Mouse (Mus musculus): ENCODE results near the gene Dgki. TPM values are rescaled to one million over a fixed set of nuclear protein-coding genes. Genes with fewer than 3 reads are reported as not detected.
A peak's percentile ranks its signal among the peaks of the same experiment; 100 is the strongest.
"Not testable (repeated sequence)": the region's sequence is repeated elsewhere in the genome, so short reads cannot be mapped to it uniquely, and the experiment has no call there.

The Dgki gene
- total RNA-seq, 2 experiments from 2014 or later = 0.13 to 0.15 TPM

DNA sequence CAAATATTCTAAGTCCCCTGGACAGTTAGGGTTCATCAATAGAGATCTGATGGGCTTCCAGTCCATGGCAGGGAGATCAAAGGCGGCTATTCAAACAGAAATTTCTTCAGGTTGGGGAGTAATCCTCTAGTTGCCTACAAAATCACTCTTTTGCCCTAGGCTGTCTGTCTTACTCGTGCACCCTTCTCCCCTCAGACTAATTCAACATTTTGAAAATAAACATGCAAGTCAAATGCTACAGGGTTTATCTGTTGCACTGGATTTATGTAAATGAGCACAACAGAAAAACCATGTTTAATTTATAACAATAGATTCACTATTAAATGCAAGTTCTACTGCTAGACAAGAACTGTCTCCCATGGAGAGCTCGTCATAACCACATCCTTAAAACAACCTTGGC lies 141.1 kb downstream of the Dgki start:
- no peak for DNase-seq

GRCm38 (mm10) chr6:37154051-37154450 lies 145.9 kb downstream of the Dgki start:
- DNase-seq = no peak
- intact Hi-C loops (cut with DNase I) = no loop called here

More for the DNA sequence above, 141.1 kb downstream of the Dgki start:
- intact Hi-C loops (cut with DNase I) = no loop called here

GRCm38 (mm10) chr6:37150483-37150882 lies 149.5 kb downstream of the Dgki start:
- intact Hi-C loops (cut with DNase I) = no loop called here

GRCm38 (mm10) chr6:37150038-37150437 lies 149.9 kb downstream of the Dgki start:
- DNase-seq = no peak
- intact Hi-C loops (cut with DNase I) = no loop called here

More at GRCm38 (mm10) chr6:37150483-37150882, 149.5 kb downstream of the Dgki start:
- DNase-seq = no peak

DNA sequence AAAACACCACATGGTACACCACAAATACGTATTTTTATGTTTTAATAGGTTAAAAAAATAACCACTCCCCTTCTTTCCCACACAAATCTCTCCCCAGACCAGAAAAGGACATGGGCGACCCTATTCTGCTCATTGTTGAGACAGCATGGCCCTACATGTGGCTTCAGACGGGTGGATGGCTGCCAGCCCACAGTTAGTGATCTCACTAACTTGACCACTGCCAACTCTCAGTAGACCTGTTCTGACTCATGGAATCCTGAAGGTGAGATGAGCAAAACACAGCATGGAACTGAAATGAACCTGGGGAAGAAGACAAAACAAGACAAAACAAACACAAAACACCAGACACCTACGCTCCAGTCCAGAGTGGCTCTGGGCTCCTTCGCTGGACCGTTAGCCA lies 150.8 kb downstream of the Dgki start:
- intact Hi-C loops (cut with DNase I) = no loop called here
- DNase-seq = no peak

DNA sequence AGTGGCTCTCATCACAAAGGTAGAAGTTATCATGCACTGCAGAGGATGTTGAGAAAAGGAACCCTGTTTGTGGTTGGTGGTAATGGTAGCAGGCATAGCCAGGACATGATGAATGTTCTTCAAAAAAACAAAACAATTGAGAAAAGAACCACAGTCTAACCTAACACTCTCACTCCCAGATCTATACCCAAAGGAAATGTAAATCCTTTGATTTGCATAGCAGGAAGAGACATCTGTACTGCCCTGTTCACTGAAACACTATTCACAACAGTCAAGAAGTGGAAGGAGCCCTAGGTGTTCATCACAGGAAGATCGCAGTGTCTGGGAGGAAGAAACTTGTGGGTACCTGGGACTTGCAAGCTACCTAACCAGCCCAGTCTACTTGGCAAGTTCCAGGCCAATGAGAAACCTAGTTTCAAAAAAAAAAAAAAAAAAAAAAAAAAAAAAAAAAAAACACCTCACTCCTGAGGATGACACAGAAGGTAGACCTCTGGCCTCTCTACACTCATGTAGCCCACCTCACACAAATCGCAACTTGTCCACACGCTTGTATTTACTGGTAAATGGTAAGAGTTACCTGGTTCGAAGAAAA lies 152.5 kb downstream of the Dgki start:
- DNase-seq = no peak

DNA sequence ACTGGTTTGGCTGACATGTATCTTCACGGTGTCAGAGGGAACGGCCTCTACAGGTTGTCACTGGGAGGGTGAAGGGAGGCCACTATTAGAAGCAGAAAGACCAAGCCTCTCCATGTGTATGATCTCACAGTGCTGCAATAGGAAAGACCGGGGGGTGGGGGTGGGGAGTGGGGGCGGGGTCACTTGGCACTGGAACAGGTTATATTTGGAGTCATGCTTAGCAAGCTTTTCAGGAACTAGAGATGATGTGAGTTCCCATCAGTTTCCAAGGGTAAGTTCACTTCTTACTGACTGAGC lies 156.2 kb downstream of the Dgki start:
- intact Hi-C loops (cut with DNase I) = no loop called here
- no peak for DNase-seq

More for the DNA sequence above, 152.5 kb downstream of the Dgki start:
- intact Hi-C loops (cut with DNase I) = no loop called here

DNA sequence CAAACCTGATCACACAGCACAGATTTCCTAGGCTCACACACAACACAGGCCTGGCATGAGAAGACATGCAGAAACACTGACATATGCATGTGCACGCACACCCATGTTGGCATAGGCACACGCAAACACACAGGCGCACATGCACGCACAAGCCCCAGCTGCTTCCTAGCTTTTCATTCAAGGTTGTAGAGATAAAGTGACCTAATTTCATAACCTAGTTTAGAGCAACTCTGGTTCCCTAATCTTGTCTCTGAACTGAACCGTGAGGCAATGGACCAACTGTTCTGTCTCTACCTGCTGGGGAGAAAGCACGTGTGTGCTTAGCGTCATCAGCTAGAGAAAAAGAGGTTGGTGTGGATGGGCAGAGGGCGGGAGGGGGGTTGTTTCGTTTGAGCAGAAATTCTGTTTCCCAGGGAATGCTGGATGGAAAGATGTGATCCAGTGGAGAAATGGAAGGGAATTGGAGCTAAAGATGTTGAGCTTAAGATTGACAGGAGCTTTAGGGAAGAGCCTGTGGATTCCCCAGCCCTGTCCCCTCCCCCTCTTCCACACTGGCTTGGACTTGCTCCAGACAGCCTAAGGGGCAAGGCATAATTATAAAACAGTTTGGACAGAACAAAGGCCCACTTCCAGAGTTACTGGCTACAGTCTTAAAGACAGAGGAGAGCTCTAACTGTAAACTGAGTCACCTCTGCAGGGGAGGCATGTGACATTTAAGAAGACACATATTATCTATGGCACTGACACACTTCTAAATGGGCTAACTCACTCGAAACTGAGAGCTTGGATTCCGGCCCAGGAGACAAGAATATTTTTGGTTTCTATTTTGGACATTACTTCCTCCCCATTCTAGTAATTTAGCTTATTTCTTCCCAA lies 156.8 kb downstream of the Dgki start:
- intact Hi-C loops (cut with DNase I) = no loop called here
- no peak for DNase-seq

DNA sequence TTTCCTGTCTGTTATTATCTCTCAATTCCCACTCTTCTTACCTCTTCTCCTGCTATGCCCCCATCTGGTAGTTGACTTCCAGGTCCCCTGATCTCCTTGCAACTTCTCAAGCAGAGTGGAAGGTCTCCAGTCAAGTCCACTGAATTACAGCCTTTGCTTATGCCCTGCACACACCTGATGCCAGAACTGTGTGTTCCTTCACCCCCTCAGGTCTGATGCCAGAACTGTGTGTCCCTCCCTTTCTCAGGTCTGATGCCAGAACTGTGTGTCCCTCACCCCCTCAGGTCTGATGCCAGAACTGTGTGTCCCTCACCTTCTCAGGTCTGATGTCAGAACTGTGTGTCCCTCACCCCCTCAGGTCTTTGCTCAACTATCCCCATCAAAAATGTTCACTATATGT lies 161.2 kb downstream of the Dgki start:
- DNase-seq = no peak
- intact Hi-C loops (cut with DNase I) = no loop called here

DNA sequence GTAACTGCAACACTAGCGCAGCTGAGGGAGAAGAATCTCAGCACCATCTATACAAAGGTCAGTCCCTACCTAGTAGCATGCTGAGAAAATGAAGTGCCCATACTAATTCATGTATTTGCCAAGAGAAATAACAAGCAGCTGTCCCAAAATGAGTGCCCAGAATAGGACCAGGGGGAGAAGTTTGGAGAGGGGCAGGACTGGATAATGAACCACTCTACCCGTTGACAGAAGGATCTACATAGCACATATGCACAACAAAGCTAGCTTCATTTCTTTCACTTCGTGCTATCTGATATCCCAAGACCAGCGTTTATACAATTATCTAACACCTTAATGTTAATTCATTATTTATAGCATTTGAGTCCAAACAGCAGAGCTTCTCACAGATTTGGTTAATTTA lies 168.7 kb downstream of the Dgki start:
- DNase-seq = no peak
- intact Hi-C loops (cut with DNase I) = no loop called here

- DNase-seq = no peak
- intact Hi-C loops (cut with DNase I) = no loop called here
These were observed 179.4 kb downstream of the Dgki start for GRCm38 (mm10) chr6:37120417-37121154.

- intact Hi-C loops (cut with DNase I) = no loop called here
- no peak for DNase-seq
These were observed 180.8 kb downstream of the Dgki start for GRCm38 (mm10) chr6:37119205-37119604.

- DNase-seq = no peak
- intact Hi-C loops (cut with DNase I) = no loop called here
These were observed 186.9 kb downstream of the Dgki start for GRCm38 (mm10) chr6:37113048-37113447.

GRCm38 (mm10) chr6:37106236-37106635 lies 193.7 kb downstream of the Dgki start:
- DNase-seq; intact Hi-C loops (cut with DNase I): not testable (repeated sequence)

- DNase-seq = no peak
- intact Hi-C loops (cut with DNase I) = no loop called here
These were observed 199.6 kb downstream of the Dgki start for GRCm38 (mm10) chr6:37100413-37100812.

DNA sequence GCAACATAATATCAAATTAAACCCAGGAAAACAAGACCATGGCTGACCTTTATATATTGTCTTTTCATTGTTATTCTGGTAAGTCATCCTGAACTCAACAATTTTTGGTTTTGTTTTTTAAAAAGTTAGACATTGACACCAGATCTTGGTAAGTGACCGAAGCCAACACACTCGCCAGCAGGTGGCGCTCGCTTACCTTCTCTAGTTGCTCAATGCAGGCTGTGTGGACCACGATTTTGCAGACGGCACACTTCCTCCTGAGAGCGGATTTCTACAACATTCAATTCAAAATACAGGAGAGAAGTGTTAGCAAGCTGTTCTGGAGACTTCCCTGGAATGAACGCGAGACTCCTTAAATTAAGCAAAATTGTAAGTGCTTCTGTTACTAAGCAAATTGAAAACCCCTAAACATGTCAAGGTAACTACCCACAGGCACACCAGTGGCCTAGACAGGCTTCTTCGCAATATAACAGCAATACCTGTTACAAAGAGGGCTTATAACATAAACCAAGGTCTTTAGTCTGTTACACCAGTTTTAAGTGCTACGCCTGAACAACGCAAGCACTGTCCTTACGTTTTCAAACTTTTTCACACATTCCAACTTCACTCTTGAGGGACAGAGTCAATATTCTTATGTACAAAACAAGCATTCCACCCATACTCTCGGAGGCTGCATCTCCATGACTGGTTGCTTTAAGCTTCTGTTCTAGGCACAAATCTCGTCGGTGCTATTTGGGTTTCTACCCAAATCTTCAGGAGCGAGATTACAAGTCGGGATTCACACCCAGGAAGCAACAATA lies 202.4 kb downstream of the Dgki start:
- peak; percentile 69 to 77 for DNase-seq
- intact Hi-C loops (cut with DNase I) = loop anchor here (1.0 to 5.0 kb wide), 3 partner anchors 40 to 351 kb away; no protein-coding TSS in a partner anchor

DNA sequence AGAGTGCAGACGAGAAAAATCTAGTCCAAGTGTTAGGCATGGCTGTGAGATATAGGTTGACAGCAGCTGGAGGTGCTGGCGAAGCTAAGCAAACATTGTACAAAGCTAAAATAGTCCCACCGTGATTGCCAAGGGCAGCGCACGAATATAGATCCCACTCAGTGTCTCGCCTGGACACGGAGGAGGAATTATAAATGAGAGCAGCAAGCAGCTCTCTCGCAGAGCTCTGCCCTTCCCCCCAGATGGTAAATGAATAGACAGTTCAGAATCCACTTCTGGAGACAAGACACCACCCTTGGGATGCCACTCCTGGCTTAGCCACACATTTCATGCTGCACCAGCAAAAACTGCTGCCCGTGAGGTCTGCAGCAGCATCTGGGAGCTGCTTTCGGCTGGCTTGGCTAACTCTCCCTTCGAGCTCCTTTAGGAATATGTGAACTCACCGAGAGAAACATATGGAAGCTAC lies 203.1 kb downstream of the Dgki start:
- no peak for DNase-seq
- intact Hi-C loops (cut with DNase I) = loop anchor here (1.0 to 5.0 kb wide), 2 partner anchors 40 to 254 kb away; no protein-coding TSS in a partner anchor

GRCm38 (mm10) chr6:37089148-37090111 lies 210.6 kb downstream of the Dgki start:
- no peak for DNase-seq

DNA sequence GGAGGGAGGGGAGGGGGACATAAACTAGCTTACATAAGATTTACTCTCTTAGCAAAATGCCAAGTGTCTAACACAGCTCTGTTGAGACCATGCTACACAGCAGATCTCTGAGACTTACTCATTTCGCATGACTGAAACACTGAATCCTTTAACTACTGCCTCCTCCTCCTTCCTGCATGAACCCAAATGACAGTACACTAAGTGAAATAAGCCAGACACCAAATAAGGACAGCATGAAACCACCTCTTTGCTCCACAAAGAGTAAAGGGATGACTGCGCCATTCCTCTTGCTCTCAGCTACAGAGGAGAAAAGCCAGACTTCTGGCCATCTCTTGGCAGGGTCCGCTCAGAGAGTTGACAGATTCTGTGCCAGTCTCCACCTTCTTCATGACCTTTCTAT lies 217.0 kb downstream of the Dgki start:
- intact Hi-C loops (cut with DNase I) = no loop called here
- no peak for DNase-seq

More at GRCm38 (mm10) chr6:37089148-37090111, 210.6 kb downstream of the Dgki start:
- intact Hi-C loops (cut with DNase I) = no loop called here

Measured in gastrocnemius, postnatal 36 days (tissue).